Mouse (Mus musculus): ENCODE results near the gene Chst8.

The Chst8 gene

DNA sequence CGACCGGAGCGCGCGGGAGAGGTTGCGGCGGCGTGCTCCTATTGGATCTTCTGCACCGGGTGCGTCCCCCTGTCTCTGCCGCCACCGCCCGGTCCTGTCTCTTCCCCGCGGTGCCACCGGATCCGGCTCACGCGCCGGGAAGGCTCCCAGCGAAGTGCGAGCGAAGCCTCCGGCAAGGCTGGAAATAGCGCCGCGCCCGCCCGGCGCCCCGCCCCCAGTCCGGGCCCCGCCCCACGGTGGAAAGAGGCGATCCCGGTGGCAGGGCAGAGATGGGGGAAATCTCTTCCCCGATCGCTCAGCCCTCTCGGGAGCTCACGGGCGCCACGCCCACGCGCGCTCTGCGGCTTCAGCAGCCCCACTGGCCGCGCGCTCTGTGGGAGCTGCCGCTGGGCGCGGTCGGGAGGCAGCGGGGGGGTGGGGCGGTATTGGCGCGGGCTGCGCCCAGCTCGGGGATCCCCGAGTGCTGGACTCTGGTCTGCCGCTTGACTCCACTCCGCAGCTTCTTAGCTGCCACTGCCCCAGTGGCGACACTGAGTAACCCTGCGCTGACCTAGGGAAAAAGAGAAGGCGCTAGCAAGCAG, at the start of gene Chst8:
TSS of gene Chst8 (minus strand) at position 181 of the 581 bp plus-strand sequence.
- in situ Hi-C loops (cut with MboI; ENCODE audit: unreplicated experiment in 2 of 2) = no loop called here

DNA sequence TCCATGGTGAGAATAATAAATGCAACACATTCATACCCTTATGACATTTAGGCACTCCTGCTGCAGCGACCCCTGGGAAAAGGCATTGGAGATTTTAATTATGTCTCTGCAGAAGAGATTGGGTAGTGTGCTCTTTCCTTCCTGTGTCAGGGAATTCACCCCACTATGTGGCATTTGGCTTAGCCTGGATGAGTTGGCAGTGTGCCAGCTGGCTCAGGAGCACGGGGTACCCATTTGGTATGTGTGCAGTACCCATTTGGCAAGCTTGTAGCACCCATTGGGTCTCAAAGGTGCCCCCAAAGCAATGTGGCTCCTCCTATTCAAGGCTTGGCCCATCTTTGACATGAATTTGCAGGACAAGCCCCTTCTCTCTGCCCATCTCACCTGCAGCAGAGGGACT, 45.8 kb upstream of the Chst8 start:
- in situ Hi-C loops (cut with MboI; ENCODE audit: unreplicated experiment in 2 of 2) = no loop called here

GRCm38 (mm10) chr7:34854781-34855352, 42.4 kb upstream of the Chst8 start:
- in situ Hi-C loops (cut with MboI; ENCODE audit: unreplicated experiment in 2 of 2) = no loop called here

GRCm38 (mm10) chr7:34853393-34853792, 40.9 kb upstream of the Chst8 start:
- in situ Hi-C loops (cut with MboI; ENCODE audit: unreplicated experiment in 2 of 2) = no loop called here

DNA sequence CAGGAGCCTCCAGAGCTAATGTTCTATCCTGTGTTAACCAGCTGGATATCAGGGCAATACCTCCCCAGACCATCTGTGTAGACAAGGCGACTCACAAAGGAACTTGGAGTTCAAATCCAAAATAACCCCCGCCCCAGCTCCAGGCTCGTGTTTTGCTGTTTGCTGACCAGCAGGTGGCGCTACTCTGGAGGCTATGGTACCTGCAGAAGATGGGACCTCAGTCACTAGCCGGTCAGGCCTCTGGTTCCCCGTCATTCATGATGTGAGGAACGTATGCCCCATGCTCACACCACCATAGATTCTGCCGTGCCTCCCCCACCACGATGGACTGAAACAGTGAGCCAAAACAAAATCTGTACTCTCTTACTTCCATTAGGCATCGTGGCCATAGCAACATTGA, 37.1 kb upstream of the Chst8 start:
- in situ Hi-C loops (cut with MboI; ENCODE audit: unreplicated experiment in 2 of 2) = no loop called here

DNA sequence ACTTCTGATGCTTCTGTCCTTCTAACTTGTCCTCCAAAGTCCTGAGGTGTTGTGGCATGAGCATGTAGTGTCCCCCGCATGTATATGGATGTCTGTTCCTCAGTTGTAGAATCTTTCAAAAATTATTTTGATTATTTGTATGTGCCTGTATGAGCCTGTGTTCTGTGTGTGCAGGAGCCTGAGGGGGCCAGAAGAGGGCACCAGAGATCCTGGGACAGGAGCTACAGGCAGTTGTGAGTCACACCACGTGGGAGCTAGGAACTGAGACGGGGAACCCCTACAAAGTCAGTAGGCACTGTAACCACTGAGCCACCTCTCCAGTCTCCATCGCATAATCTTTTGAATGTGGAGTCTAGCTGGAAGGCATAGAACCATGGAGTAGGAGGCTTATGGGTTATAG, 36.3 kb upstream of the Chst8 start:
- in situ Hi-C loops (cut with MboI; ENCODE audit: unreplicated experiment in 2 of 2) = no loop called here

GRCm38 (mm10) chr7:34847900-34848299, 35.4 kb upstream of the Chst8 start:
- in situ Hi-C loops (cut with MboI; ENCODE audit: unreplicated experiment in 2 of 2) = no loop called here

DNA sequence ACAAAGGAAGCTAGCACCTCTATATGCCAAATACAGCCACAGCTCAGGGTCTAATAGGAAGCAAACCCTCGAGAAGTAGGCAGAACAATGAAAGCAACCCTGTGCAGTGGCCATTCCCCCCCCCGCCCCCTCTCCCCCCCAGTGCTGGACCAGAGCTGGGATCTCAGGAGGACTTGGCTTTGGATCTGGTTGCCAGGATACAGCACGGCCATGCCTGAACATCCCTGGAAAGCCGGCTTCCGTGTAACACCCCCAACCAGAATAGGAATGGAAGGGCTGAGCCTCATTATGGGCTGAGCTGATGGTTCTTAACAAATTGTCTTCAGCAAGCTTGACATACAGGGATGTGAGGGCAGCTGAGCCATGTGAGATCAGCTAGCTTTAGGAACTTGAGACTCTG, 34.9 kb upstream of the Chst8 start:
- in situ Hi-C loops (cut with MboI; ENCODE audit: unreplicated experiment in 2 of 2) = no loop called here

DNA sequence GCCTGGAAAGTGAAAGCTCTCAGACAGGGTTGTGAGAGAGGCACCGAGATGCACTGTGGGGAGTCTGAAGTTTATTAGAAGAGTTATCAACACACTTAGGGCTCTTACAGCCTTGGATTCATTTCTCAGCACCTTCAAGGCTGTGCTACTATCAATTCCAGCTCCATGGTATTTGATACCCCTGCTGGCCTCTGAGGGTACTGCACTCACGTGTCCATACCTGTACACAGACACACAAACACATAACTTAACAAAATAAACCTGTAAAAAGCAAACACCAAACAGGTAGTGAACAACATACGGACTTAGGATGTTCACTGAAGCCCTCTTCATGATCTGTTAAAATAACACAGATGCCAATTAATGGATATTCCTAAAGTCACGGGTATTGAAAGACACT, 26.2 kb upstream of the Chst8 start:
- in situ Hi-C loops (cut with MboI; ENCODE audit: unreplicated experiment in 2 of 2) = no loop called here

DNA sequence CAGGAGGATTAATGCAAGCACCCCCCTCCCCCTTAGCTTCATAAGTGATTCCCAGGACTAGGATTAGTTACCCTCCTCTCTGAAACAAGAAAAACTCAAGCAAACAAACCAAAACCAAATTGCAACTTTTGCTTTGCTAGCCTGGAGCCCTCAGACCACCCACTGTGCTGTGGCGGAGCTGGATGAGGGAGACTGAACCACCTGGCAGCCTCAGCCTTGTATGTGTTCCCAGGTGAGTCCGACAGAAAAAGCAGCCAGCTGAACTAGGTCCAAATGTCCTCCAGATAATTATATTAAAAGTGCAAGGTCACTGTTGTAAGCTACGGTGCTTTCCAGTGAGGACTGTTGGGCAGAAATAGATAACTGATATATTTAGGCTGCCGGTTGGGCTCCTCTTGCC, 25.7 kb upstream of the Chst8 start:
- in situ Hi-C loops (cut with MboI; ENCODE audit: unreplicated experiment in 2 of 2) = no loop called here

DNA sequence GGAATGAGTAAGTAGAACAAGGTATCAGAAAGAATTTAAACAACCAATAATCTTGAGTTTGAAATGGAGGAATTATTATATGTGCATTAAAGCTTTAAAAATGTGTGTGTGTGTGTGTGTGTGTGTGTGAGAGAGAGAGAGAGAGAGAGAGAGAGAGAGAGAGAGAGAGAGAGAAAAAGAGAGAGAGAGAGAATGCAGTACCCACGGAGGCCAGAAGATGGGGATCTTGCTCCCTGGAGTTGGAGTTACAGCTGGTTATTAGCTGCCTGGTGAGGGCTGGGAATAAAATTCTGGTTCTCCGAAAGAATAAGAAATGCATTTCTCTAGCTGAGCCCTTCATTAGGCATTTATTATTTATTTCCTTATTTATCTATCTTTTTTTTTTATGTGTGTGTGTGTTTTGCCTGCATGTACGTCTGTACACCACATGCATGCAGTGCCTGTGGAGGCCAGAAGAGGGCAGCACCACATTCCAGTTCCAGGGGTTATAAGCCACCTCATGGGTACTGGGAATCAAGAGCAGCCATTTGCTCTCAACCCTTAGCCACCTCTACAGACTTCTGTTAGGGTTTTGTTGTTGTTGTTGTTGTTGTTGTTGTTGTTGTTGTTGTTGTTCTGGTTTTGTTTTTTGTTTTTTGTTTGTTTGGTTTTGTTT, 13.9 kb upstream of the Chst8 start:
- in situ Hi-C loops (cut with MboI; ENCODE audit: unreplicated experiment in 2 of 2) = no loop called here

DNA sequence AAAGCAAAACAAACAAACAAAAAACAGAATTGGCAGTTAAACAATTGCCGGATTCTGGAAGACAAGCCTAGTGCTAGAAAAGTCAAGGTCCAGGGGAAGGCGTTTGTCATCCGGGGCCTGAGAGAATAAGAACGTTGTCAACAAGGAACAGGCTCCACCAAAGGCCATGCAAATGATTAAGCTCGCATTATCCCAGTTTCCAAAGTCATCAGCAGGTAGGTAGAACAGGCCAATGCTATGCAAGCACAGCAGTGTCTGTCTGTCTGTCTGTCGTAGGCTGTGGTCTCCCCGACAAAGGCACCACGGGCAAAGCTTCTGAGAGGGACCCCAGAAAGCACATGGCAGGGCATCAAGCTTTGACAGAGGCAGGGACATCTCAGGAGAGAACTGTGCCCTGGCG, 9.1 kb upstream of the Chst8 start:
- in situ Hi-C loops (cut with MboI; ENCODE audit: unreplicated experiment in 2 of 2) = no loop called here

DNA sequence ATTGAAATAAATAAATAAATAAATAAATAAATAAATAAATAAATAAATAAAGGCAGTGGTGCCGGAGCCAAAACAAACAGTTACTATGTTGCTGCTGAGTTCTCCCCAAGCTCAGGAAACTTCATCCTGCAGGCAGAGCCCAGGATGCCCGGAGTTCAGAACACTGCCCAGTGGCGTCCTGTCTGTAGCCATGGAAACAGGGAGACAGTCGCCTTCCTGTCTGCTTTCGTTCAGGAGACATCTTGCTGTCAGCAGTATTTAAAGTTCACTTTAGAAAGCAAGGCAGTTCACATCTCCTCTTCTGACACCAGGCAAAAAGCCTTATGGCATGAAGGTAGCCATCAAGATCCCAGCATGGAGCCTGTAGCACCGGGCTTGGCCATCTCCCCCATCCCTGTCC, 8.0 kb upstream of the Chst8 start:
- in situ Hi-C loops (cut with MboI; ENCODE audit: unreplicated experiment in 2 of 2) = no loop called here

GRCm38 (mm10) chr7:34819796-34820195, 7.3 kb upstream of the Chst8 start:
- in situ Hi-C loops (cut with MboI; ENCODE audit: unreplicated experiment in 2 of 2) = no loop called here

- in situ Hi-C loops (cut with MboI; ENCODE audit: unreplicated experiment in 2 of 2) = no loop called here
These were observed 6.1 kb upstream of the Chst8 start for GRCm38 (mm10) chr7:34818660-34819059.

- in situ Hi-C loops (cut with MboI; ENCODE audit: unreplicated experiment in 2 of 2) = no loop called here
These were observed 4.5 kb upstream of the Chst8 start for GRCm38 (mm10) chr7:34816981-34817380.

DNA sequence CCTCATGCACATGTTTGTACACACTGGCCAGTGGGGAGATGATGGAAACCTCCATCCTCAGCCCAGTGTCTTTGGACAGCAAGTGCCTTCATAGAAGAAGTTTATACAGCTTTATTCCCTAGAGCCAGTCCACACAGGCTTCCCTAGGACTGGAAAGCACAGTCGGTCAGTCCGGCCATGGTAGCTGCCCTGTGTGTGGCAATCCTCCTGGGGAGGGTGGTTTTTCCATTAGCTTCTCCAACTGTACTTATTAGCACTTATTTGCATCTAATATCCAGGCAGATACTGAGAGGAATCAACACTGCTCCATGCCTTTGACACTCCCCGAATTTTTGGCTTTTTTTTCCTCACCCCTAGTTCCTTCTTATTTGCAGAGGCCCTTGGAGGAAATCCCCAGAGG, 2.3 kb upstream of the Chst8 start:
- in situ Hi-C loops (cut with MboI; ENCODE audit: unreplicated experiment in 2 of 2) = no loop called here

DNA sequence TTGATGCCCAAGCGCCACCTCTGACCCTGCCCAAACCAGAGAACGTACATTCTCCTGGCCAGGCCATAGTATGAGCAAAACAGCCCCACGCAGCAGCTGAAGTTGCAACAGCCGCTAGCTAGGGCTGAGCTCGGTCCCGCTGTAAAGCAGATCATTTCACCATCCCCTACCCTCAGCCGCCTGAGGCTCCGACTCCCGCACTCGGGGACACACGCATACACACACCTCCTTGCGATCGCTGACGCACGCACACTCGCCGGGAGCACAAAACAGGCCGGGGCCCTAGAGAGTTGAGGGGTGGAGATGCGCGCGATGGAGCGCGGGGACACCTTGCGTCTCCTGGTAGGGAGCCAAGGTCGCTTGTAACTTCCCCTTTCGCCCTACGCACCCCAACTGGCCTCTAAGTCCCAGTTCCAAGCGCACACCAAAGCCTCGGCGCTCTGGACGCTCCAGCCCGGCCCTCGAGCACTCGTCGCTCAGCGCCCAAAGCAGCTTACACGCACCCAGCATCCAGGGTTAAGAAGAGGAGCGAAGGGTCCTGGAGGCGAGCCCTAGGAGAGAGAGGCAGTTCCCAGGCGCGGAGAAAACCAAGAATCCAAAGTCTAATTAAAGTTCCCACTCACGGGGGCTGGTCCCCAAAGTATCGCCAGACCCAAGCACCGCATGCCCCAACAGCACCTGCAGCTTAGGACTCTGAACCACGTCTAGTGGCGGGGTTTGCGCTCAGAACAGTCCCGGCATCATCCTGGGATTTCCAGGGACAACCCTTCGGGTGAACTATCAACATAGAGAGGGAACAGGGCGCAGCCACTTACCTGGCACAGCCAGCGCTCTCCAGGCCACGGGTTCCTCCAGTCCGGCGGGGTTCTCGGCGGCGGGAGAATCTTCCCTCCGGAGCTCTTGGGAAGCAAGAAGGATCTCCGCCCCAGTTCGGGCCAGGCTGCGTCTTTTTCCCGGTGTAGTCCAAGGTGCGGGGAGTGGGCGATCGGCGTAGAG, 682 bp downstream of the Chst8 start:
- in situ Hi-C loops (cut with MboI; ENCODE audit: unreplicated experiment in 2 of 2) = no loop called here

- in situ Hi-C loops (cut with MboI; ENCODE audit: unreplicated experiment in 2 of 2) = no loop called here
These were observed 1.5 kb downstream of the Chst8 start for GRCm38 (mm10) chr7:34811060-34811459.

DNA sequence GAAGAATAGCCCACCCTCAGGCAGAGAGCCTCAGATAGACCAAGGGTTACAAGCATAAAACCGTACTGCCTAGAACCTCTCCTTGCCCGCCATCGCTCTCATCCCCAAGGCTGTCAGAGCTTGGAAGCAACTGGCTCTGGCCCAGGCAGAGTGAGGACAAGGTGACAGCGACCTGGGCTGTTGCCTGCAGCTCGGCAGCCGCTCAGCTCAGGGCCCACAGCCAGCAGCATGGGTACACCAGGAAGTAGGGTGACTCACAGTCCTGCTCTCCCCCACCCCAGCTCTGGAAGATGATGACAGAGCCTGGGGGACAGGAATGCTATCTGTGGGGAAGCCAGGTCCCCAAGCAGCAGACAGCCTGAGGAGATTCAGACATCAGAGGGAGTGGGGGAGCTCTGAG, 6.2 kb downstream of the Chst8 start:
- in situ Hi-C loops (cut with MboI; ENCODE audit: unreplicated experiment in 2 of 2) = no loop called here

- in situ Hi-C loops (cut with MboI; ENCODE audit: unreplicated experiment in 2 of 2) = no loop called here
These were observed 6.8 kb downstream of the Chst8 start for GRCm38 (mm10) chr7:34805691-34806205.

Data from v-Abl transformed pro-B cells (cell line).